Mouse (Mus musculus): ENCODE results near the gene Ror2.
"Not testable (repeated sequence)": the region's sequence is repeated elsewhere in the genome, so short reads cannot be mapped to it uniquely, and the experiment has no call there.

The Ror2 gene

GRCm38 (mm10) chr13:53285756-53286361 is at the start of gene Ror2:
TSS of gene Ror2 (minus strand) at chr13:53286124.
- no peak for DNase-seq (ENCODE audit: low spot score)

GRCm38 (mm10) chr13:53333769-53334168 is 47.8 kb upstream of the Ror2 start:
- DNase-seq (ENCODE audit: low spot score) = no peak

GRCm38 (mm10) chr13:53330246-53330645 is 44.3 kb upstream of the Ror2 start:
- DNase-seq (ENCODE audit: low spot score) = no peak

GRCm38 (mm10) chr13:53325531-53325930 is 39.6 kb upstream of the Ror2 start:
- no peak for DNase-seq (ENCODE audit: low spot score)

- DNase-seq (ENCODE audit: low spot score) = no peak
These were observed 37.7 kb upstream of the Ror2 start for GRCm38 (mm10) chr13:53323661-53324060.

- DNase-seq (ENCODE audit: low spot score) = no peak
These were observed 35.0 kb upstream of the Ror2 start for GRCm38 (mm10) chr13:53320899-53321298.

GRCm38 (mm10) chr13:53316515-53317295 is 30.8 kb upstream of the Ror2 start:
- no peak for DNase-seq (ENCODE audit: low spot score)

GRCm38 (mm10) chr13:53315757-53316156 is 29.8 kb upstream of the Ror2 start:
- DNase-seq (ENCODE audit: low spot score) = not testable (repeated sequence)

- DNase-seq (ENCODE audit: low spot score) = no peak
These were observed 24.5 kb upstream of the Ror2 start for GRCm38 (mm10) chr13:53310442-53310841.

- DNase-seq (ENCODE audit: low spot score) = no peak
These were observed 23.8 kb upstream of the Ror2 start for GRCm38 (mm10) chr13:53309661-53310160.

GRCm38 (mm10) chr13:53309148-53309547 is 23.2 kb upstream of the Ror2 start:
- DNase-seq (ENCODE audit: low spot score) = no peak

- DNase-seq (ENCODE audit: low spot score) = no peak
These were observed 20.9 kb upstream of the Ror2 start for GRCm38 (mm10) chr13:53306836-53307235.

- no peak for DNase-seq (ENCODE audit: low spot score)
These were observed 19.3 kb upstream of the Ror2 start for GRCm38 (mm10) chr13:53305256-53305655.

GRCm38 (mm10) chr13:53302688-53303087 is 16.8 kb upstream of the Ror2 start:
- no peak for DNase-seq (ENCODE audit: low spot score)

- no peak for DNase-seq (ENCODE audit: low spot score)
These were observed 7.1 kb upstream of the Ror2 start for GRCm38 (mm10) chr13:53293065-53293464.

GRCm38 (mm10) chr13:53292244-53292643 is 6.3 kb upstream of the Ror2 start:
- no peak for DNase-seq (ENCODE audit: low spot score)

- DNase-seq (ENCODE audit: low spot score) = no peak
These were observed 616 bp downstream of the Ror2 start for GRCm38 (mm10) chr13:53285261-53285755.

- DNase-seq (ENCODE audit: low spot score) = no peak
These were observed 1.2 kb downstream of the Ror2 start for GRCm38 (mm10) chr13:53284740-53285191.

- DNase-seq (ENCODE audit: low spot score) = no peak
These were observed 4.1 kb downstream of the Ror2 start for GRCm38 (mm10) chr13:53281604-53282396.

- no peak for DNase-seq (ENCODE audit: low spot score)
These were observed 7.0 kb downstream of the Ror2 start for GRCm38 (mm10) chr13:53278908-53279307.

- DNase-seq (ENCODE audit: low spot score) = no peak
These were observed 9.5 kb downstream of the Ror2 start for GRCm38 (mm10) chr13:53276381-53276780.

- no peak for DNase-seq (ENCODE audit: low spot score)
These were observed 10.1 kb downstream of the Ror2 start for GRCm38 (mm10) chr13:53275778-53276177.

Measured in T-cell, adult 2 months (primary cell).